Mouse (Mus musculus): ENCODE measurements around the gene Cox6a2.

DNA sequence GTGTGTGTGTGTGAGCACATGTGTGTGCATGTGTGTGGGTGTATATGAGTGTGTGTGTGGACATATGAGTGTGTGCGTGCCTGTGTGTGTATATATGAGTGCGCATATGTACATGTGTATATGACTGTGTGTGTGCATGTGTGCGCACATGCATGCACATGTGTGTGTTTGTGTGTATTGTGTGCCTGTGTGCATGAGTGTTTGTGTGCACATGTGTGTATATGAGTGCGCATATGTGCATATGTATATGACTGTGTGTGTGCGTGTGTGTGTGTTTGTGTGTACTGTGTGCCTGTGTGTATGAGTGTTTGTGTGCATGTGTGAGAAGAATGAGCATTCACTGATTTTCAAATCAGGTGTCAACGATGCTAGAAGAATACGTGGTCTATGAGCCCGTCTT is 2.0 kb downstream of the Cox6a2 start:
- TF ChIP-seq GATA1 (IDR thresholded peaks at IDR 0.05; ENCODE audit: low read length) (no peak), TAL1 (IDR thresholded peaks at IDR 0.05; ENCODE audit: low read length) (no peak)

All from erythroblast, embryonic 14.5 days (primary cell).